24 mouse cellular contexts compared by ENCODE assay signal in genomic region chrX:8288621-8289020, GRCm38 (mm10). TPM values are rescaled to one million over a fixed set of nuclear protein-coding genes. Genes with fewer than 3 reads are reported as not detected.
A peak's percentile ranks its signal among the peaks of the same experiment; 100 is the strongest.
DNase-seq lines count a peak whose midpoint lies in the region; ATAC-seq lines count a peak whose summit lies in the region.
"Had no signal": no experiment of that assay in that cellular context is flagged by ENCODE, and none has a peak within 500 bp of the region (broad histone marks: within the 10 kb centered on the region; RNA-seq: fewer than 3 reads in every experiment).

No protein-coding gene starts in this region.

- peak; percentile 12 for DNase-seq in ES-CJ7 (ENCODE audit: low read depth, low spot score)
- DNase-seq in R1 (ENCODE audit: low read depth, low spot score): peak; percentile 57
- DNase-seq in ZHBTc4 (ENCODE audit: low read depth, low spot score): peak; percentile 68
- DNase-seq: adrenal gland, adult 2 months; adrenal gland, postnatal 10 days; adrenal gland, postnatal 25 days; B cell, adult 2 months; cerebellum, adult 11 months; cerebellum, adult 18-20 months; cerebellum, adult 8-10 months; cerebellum, adult 9-11 months; cerebellum, postnatal 14 days; cerebellum, postnatal 36 days; embryo, embryonic 11 days had no signal

- no peak for ATAC-seq in megakaryocyte progenitor cell, adult 5-6 weeks (replicated peaks; ENCODE audit: poor library complexity)
- no peak for ATAC-seq in monocyte, adult 5-6 weeks (replicated peaks; ENCODE audit: insufficient number of reproducible peaks, low FRiP score, low TSS enrichment, poor library complexity, severe bottlenecking)
- ATAC-seq: CD4-positive, CD25-positive, alpha-beta regulatory T cell, adult 4 months; forebrain, embryonic 14.5 days; forebrain, embryonic 16.5 days; Patski had no signal

RNA-seq across cellular contexts. Expression of gene Slc38a5, which starts 17.7 kb away (rescaled TPM):
- total RNA-seq in megakaryocyte progenitor cell, adult 5-6 weeks (2015): 6.6 and 12.0 TPM in 2 replicates
- 3.2 and 8.6 TPM in 2 replicates for total RNA-seq in megakaryocyte progenitor cell, adult 5-6 weeks (2017)
- not detected in 3 replicates for total RNA-seq in monocyte, adult 5-6 weeks (2017)
- total RNA-seq: adrenal gland, postnatal 25 days; CH12.LX had no signal

RNA-seq across cellular contexts. Expression of gene Ftsj1, which starts 36.4 kb away (rescaled TPM):
- 28.1 and 36.6 TPM in 2 replicates for total RNA-seq in megakaryocyte progenitor cell, adult 5-6 weeks (2015)
- 23.7 and 25.1 TPM in 2 replicates for total RNA-seq in megakaryocyte progenitor cell, adult 5-6 weeks (2017)
- total RNA-seq in monocyte, adult 5-6 weeks (2017): 6.1 to 10.3 TPM (median 7.9 TPM) in 3 replicates

RNA-seq across cellular contexts. Expression of gene Ssxb10, which starts 38.6 kb away (rescaled TPM):
- 0.59 TPM in 1 of 2 replicates, not detected in the other for total RNA-seq in megakaryocyte progenitor cell, adult 5-6 weeks (2015)
- total RNA-seq in megakaryocyte progenitor cell, adult 5-6 weeks (2017): not detected in 2 replicates
- total RNA-seq in monocyte, adult 5-6 weeks (2017): not detected in 3 replicates
- total RNA-seq: adrenal gland, adult 2 months; adrenal gland, postnatal 10 days; adrenal gland, postnatal 25 days; adrenal gland, postnatal 4 days; CH12.LX; common myeloid progenitor, adult 5-6 weeks; G1E had no signal

Comparison
In these comparisons a context has a peak if more than half of its experiments do, and no peak if none do; other contexts are left out.
1. DNase-seq: peak in every context shown above with its lines; median percentile 68 in ZHBTc4; 57 in R1; 12 in ES-CJ7.